Mouse (Mus musculus) stomach, embryonic 15.5 days (tissue): ENCODE results near the gene Tbx10. TPM values are rescaled to one million over a fixed set of nuclear protein-coding genes. Genes with fewer than 3 reads are reported as not detected.
"Not testable (repeated sequence)": the region's sequence is repeated elsewhere in the genome, so short reads cannot be mapped to it uniquely, and the experiment has no call there.

Experiments used
- ATAC-seq: fragments of 200-750 bp; cut with Nextera tagmentation; 2 replicates; pipeline ENCODE4 v1.8.0; 2017; ENCODE audit warnings: low read depth, moderate number of reproducible peaks, moderate TSS enrichment; ENCODE audit not compliant: insufficient read depth, low FRiP score
- H3K27ac ChIP-seq: fragments of 300-500 bp; sonication (generic); 2 replicates; pipeline ENCODE4 v1.5.1; 2015; ENCODE audit warnings: mild to moderate bottlenecking, inconsistent platforms
- H3K27me3 ChIP-seq: fragments of 300-500 bp; sonication (generic); replicated peaks from 2 replicates; pipeline ENCODE4 v1.6.1; 2015; ENCODE audit warnings: inconsistent platforms
- H3K36me3 ChIP-seq: fragments of 300-500 bp; sonication (generic); 2 replicates; pipeline ENCODE4 v1.6.1; 2015; ENCODE audit warnings: inconsistent platforms
- H3K4me1 ChIP-seq: fragments of 300-500 bp; sonication (generic); 2 replicates; pipeline ENCODE4 v1.6.1; 2015; ENCODE audit warnings: inconsistent platforms
- H3K4me2 ChIP-seq: fragments of 300-500 bp; sonication (generic); 2 replicates; pipeline ENCODE4 v1.6.1; 2015; ENCODE audit warnings: mild to moderate bottlenecking, inconsistent platforms
- H3K4me3 ChIP-seq: fragments of 300-500 bp; sonication (generic); replicated peaks from 2 replicates; pipeline ENCODE4 v1.5.1; 2015; ENCODE audit warnings: inconsistent platforms
- H3K9ac ChIP-seq: fragments of 300-500 bp; sonication (generic); 2 replicates; pipeline ENCODE4 v1.6.1; 2015; ENCODE audit warnings: inconsistent platforms
- H3K9me3 ChIP-seq: fragments of 300-500 bp; sonication (generic); 2 replicates; pipeline ENCODE4 v1.6.1; 2016; ENCODE audit warnings: inconsistent platforms
- WGBS: fragments of 180-500 bp; shearing (Covaris S2); methylation state at CpG from one replicate; pipeline ENCODE4 v1.1.7; 2015; 5-methylcytosine and 5-hydroxymethylcytosine counted together
- polyA plus RNA-seq: library from polyadenylated mRNA; unstranded; fragments of >200 nt; fragmentation: Nextera tagmentation; extraction: Ambion mirVana; gene quantifications from 2 replicates; pipeline ENCODE4 v1.2.1, GENCODE M21; 2015

Gene Tbx10
- polyA plus RNA-seq, 1 experiment from 2014 or later = 0.21 TPM

GRCm38 (mm10) chr19:4049069-4049468 lies 56.5 kb downstream of the Tbx10 start:
- WGBS = 82% methylated on average over 5 of the region's 5 CpGs

More at GRCm38 (mm10) chr19:4049069-4049468, 56.5 kb downstream of the Tbx10 start:
- not testable (repeated sequence) for H3K36me3 ChIP-seq, H3K27me3 ChIP-seq, H3K4me2 ChIP-seq, ATAC-seq, H3K27ac ChIP-seq, H3K9me3 ChIP-seq, H3K9ac ChIP-seq, H3K4me3 ChIP-seq
- H3K4me1 ChIP-seq = peaks cover 13% of the 10 kb centered on the region

Other genes with a start within 250 kb of the Tbx10 start
- 24.4 and 26.3 TPM in 2 replicates for gene Kmt5b, start 225.3 kb upstream of the Tbx10 start, polyA plus RNA-seq
- 56.9 and 65.3 TPM in 2 replicates for gene Chka, start 141.0 kb upstream of the Tbx10 start, polyA plus RNA-seq
- 34.7 and 42.6 TPM in 2 replicates for gene Tcirg1, start 85.6 kb upstream of the Tbx10 start, polyA plus RNA-seq
- 312 and 320 TPM in 2 replicates for gene Ndufs8, start 80.0 kb upstream of the Tbx10 start, polyA plus RNA-seq
- 3.6 and 4.2 TPM in 2 replicates for gene Aldh3b1, start 62.9 kb upstream of the Tbx10 start, polyA plus RNA-seq
- 21.4 and 22.2 TPM in 2 replicates for gene Unc93b1, start 57.6 kb upstream of the Tbx10 start, polyA plus RNA-seq
- 0.06 and 0.12 TPM in 2 replicates for gene Aldh3b3, start 34.1 kb upstream of the Tbx10 start, polyA plus RNA-seq
- gene Aldh3b2, start 20.4 kb upstream of the Tbx10 start, polyA plus RNA-seq = 14.6 and 22.8 TPM in 2 replicates
- gene Acy3, start 6.2 kb upstream of the Tbx10 start, polyA plus RNA-seq = 9.2 and 9.8 TPM in 2 replicates
- 32.2 and 33.6 TPM in 2 replicates for gene Nudt8, start 7.8 kb downstream of the Tbx10 start, polyA plus RNA-seq
- 3.5 and 3.8 TPM in 2 replicates for gene Gm49405, start 7.9 kb downstream of the Tbx10 start, polyA plus RNA-seq
- 4.0 and 4.5 TPM in 2 replicates for gene Doc2g, start 10.6 kb downstream of the Tbx10 start, polyA plus RNA-seq
- 198 and 218 TPM in 2 replicates for gene Ndufv1, start 20.1 kb downstream of the Tbx10 start, polyA plus RNA-seq
- 711 and 842 TPM in 2 replicates for gene Gstp1, start 45.2 kb downstream of the Tbx10 start, polyA plus RNA-seq
- 13.2 and 19.1 TPM in 2 replicates for gene Gstp2, start 53.3 kb downstream of the Tbx10 start, polyA plus RNA-seq
- gene Gstp3, start 66.8 kb downstream of the Tbx10 start, polyA plus RNA-seq = 3.3 and 7.1 TPM in 2 replicates
- 3.1 and 3.6 TPM in 2 replicates for gene Cabp2, start 88.8 kb downstream of the Tbx10 start, polyA plus RNA-seq
- gene Cdk2ap2, start 104.4 kb downstream of the Tbx10 start, polyA plus RNA-seq = 121 and 130 TPM in 2 replicates
- gene Pitpnm1, start 107.2 kb downstream of the Tbx10 start, polyA plus RNA-seq = 12.9 and 16.2 TPM in 2 replicates
- 79.0 and 91.0 TPM in 2 replicates for gene Aip, start 133.1 kb downstream of the Tbx10 start, polyA plus RNA-seq
- not detected in 2 replicates for gene Gpr152, start 147.0 kb downstream of the Tbx10 start, polyA plus RNA-seq
- gene Cabp4, start 151.3 kb downstream of the Tbx10 start, polyA plus RNA-seq = 0.13 and 0.19 TPM in 2 replicates
- gene Coro1b, start 155.9 kb downstream of the Tbx10 start, polyA plus RNA-seq = 164 and 180 TPM in 2 replicates
- gene Ptprcap, start 160.9 kb downstream of the Tbx10 start, polyA plus RNA-seq = 6.4 and 7.5 TPM in 2 replicates
- 44.7 and 49.5 TPM in 2 replicates for gene Rps6kb2, start 170.6 kb downstream of the Tbx10 start, polyA plus RNA-seq
- gene Carns1, start 182.7 kb downstream of the Tbx10 start, polyA plus RNA-seq = 1.5 and 2.0 TPM in 2 replicates
- gene Tbc1d10c, start 198.5 kb downstream of the Tbx10 start, polyA plus RNA-seq = 3.0 and 4.0 TPM in 2 replicates
- 745 and 766 TPM in 2 replicates for gene Ppp1ca, start 199.3 kb downstream of the Tbx10 start, polyA plus RNA-seq
- 25.4 and 27.4 TPM in 2 replicates for gene Rad9a, start 208.9 kb downstream of the Tbx10 start, polyA plus RNA-seq
- 5.4 and 6.2 TPM in 2 replicates for gene Clcf1, start 221.5 kb downstream of the Tbx10 start, polyA plus RNA-seq
- not detected in 2 replicates for gene AC109138.7, start 221.6 kb downstream of the Tbx10 start, polyA plus RNA-seq
- 26.7 and 36.4 TPM in 2 replicates for gene Pold4, start 239.1 kb downstream of the Tbx10 start, polyA plus RNA-seq